Mouse (Mus musculus) olfactory bulb, adult 2 months (tissue): ENCODE results near the gene Dact3.

ENCODE experiments used
- CTCF ChIP-seq: fragments of 200-500 bp; IDR thresholded peaks from 2 replicates; pipeline ENCODE4 v1.5.1; 2012; ENCODE audit warnings: low read depth, mild to moderate bottlenecking, low read length, moderate library complexity; ENCODE audit not compliant: insufficient read depth
- POLR2A ChIP-seq: fragments of 200-500 bp; IDR thresholded peaks from 2 replicates; pipeline ENCODE4 v1.6.1; 2012; ENCODE audit warnings: mild to moderate bottlenecking, low read depth, low read length, moderate library complexity; ENCODE audit not compliant: insufficient read depth

DNA sequence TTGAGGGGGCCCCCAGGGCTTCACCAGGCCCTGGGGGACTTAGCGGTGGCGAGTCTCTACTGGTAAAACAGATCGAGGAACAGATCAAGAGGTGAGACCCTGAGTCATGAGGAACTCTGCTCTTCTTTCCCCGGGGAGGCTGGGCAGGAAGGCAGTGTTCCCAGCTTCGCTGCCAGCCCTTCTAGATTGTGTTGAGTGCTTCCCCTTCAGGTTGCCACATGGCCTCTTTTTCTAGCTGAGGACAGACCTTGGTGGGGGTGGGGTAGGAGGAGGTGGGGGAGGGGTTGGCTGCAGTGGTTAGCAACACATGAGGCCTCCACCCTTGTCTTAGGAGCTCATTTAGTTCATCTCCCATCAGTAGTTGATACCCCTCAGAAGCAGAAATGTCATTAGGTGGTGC is 48.5 kb upstream of the Dact3 start:
- no peak for TF ChIP-seq POLR2A
- no peak for TF ChIP-seq CTCF
